Mouse (Mus musculus) MEL (cell line): ENCODE measurements at regions not wholly inside any gene's neighbourhood (a gene's known extent, or its start where the extent isn't known, plus 50 kb on each side); places are given as distances from the start of the nearest gene placed in this dataset.

Source experiments
- DNase-seq: peaks from one replicate; pipeline ENCODE4 v3.0.0; 2011; ENCODE audit warnings: low read depth, low spot score
- H3K27ac ChIP-seq: 2 replicates; pipeline ENCODE4 v1.5.1; 2012; ENCODE audit warnings: low read depth, mild to moderate bottlenecking, control low read depth, low read length, moderate library complexity; ENCODE audit not compliant: control insufficient read depth
- H3K27me3 ChIP-seq, 2 experiments: fragments of 150-350 bp in 1 of 2; sonication (generic) in 1 of 2; 2 replicates each; pipeline ENCODE4 v1.6.1; 2012; ENCODE audit warnings: low read length in 2 of 2, mild to moderate bottlenecking in 2 of 2, improper control_type of control experiment in 1 of 2, moderate library complexity in 1 of 2; ENCODE audit not compliant: insufficient read depth in 2 of 2, control insufficient read depth in 1 of 2
- H3K36me3 ChIP-seq, 2 experiments: 2 replicates each; pipeline ENCODE4 v1.6.1; 2012 to 2014; ENCODE audit warnings: low read length in 2 of 2, improper control_type of control experiment in 1 of 2, inconsistent platforms in 1 of 2, mild to moderate bottlenecking in 1 of 2; ENCODE audit not compliant: insufficient read depth in 2 of 2, control insufficient read depth in 1 of 2
- H3K4me1 ChIP-seq, 2 experiments: fragments of 150-350 bp in 1 of 2; sonication (generic) in 1 of 2; 2 replicates each; pipeline ENCODE4 v1.6.1; 2012; ENCODE audit warnings: low read length in 2 of 2, improper control_type of control experiment in 1 of 2, mild to moderate bottlenecking in 1 of 2; ENCODE audit not compliant: insufficient read depth in 2 of 2, control insufficient read depth in 1 of 2
- H3K4me3 ChIP-seq, 2 experiments: fragments of 150-350 bp in 1 of 2; sonication (generic) in 1 of 2; 2 replicates each; pipeline ENCODE4 v1.5.1; 2012; ENCODE audit warnings: low read depth in 2 of 2, low read length in 2 of 2, mild to moderate bottlenecking in 2 of 2, moderate library complexity in 2 of 2, control low read depth in 1 of 2, improper control_type of control experiment in 1 of 2; ENCODE audit not compliant: control insufficient read depth in 1 of 2, insufficient read depth in 1 of 2
- H3K79me2 ChIP-seq: 2 replicates; pipeline ENCODE4 v1.6.1; 2012; ENCODE audit warnings: mild to moderate bottlenecking, low read length, moderate library complexity; ENCODE audit not compliant: control insufficient read depth, poor library complexity, insufficient read depth
- H3K9ac ChIP-seq: 2 replicates; pipeline ENCODE4 v1.6.1; 2012; ENCODE audit warnings: low read depth, mild to moderate bottlenecking, control low read depth, low read length, moderate library complexity; ENCODE audit not compliant: control insufficient read depth, poor library complexity, severe bottlenecking
- H3K9me3 ChIP-seq: fragments of 150-350 bp; sonication (generic); replicated peaks from 2 replicates; pipeline ENCODE4 v1.6.1; 2012; ENCODE audit warnings: mild to moderate bottlenecking, low read length, improper control_type of control experiment, moderate library complexity; ENCODE audit not compliant: insufficient read depth
- E2F4 ChIP-seq: IDR thresholded peaks from 2 replicates; pipeline ENCODE4 v1.6.1; 2011; ENCODE audit warnings: low read depth, low read length, improper control_type of control experiment, borderline replicate concordance
- GATA1 ChIP-seq: IDR thresholded peaks from 2 replicates; pipeline ENCODE4 v1.6.1; 2011; ENCODE audit warnings: low read depth, low read length, improper control_type of control experiment
- JUND ChIP-seq: IDR thresholded peaks from 2 replicates; pipeline ENCODE4 v1.6.1; 2011; ENCODE audit warnings: low read depth, mild to moderate bottlenecking, improper control_type of control experiment, low read length

DNA sequence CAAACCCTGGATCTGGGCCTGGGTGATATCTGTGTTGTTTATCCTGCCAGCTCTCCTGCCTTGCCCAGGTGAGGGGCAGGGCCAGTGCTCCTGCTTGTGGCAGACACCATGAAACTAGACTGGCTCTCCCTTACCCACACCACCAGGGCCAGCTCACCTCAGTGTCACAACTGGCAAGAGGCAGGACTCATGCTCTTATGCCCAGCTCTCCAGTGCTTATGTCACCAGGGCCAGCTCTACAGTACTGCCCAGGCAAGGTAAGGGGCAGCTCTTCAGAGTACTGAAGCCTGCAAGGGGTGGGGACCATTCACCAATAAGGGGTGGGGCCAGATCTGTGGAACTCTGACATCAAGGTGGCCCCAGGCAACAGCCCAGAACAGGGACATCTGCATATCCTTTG lies 52.7 kb upstream of the Kiz start:
- Histone ChIP-seq H3K27me3 (peaks cover 1 to 2% of the 10 kb centered on the region in 2 experiments; a peak in 2 of 4 replicates), H3K36me3 (no peaks in the 10 kb centered on the region), H3K4me1 (no peaks in the 10 kb centered on the region), H3K9ac (no peak overlapping the region), H3K4me3 (no peak overlapping the region), H3K27ac (no peak overlapping the region), H3K9me3 (no peaks in the 10 kb centered on the region), H3K79me2 (no peaks in the 10 kb centered on the region)
- TF ChIP-seq JUND: no peak
- TF ChIP-seq GATA1: no peak
- no peak for TF ChIP-seq E2F4
- DNase-seq: no peak
